Mouse (Mus musculus) thymus, postnatal 36 days (tissue): Measurements from ENCODE around the gene Morc3.

Experiments used
- DNase-seq, 2 experiments: peaks; one replicate each; pipeline ENCODE4 v3.0.0; 2022; ENCODE audit warnings: mixed read lengths in 2 of 2

The Morc3 gene

GRCm38 (mm10) chr16:93884722-93885113, 52.8 kb downstream of the Morc3 start:
- DNase-seq, result no peak

GRCm38 (mm10) chr16:93888481-93888880, 56.6 kb downstream of the Morc3 start:
- DNase-seq, result no peak

- no peak for DNase-seq
Measured at GRCm38 (mm10) chr16:93890948-93891604, 59.2 kb downstream of the Morc3 start.

GRCm38 (mm10) chr16:93893285-93893684, 61.4 kb downstream of the Morc3 start:
- DNase-seq, result no peak

GRCm38 (mm10) chr16:93903027-93903426, 71.1 kb downstream of the Morc3 start:
- peak; percentile 31 to 44 for DNase-seq

- peak; percentile 58 to 67 for DNase-seq
Measured at GRCm38 (mm10) chr16:93906156-93907014, 74.5 kb downstream of the Morc3 start.

GRCm38 (mm10) chr16:93907761-93908160, 75.8 kb downstream of the Morc3 start:
- DNase-seq, result peak; percentile 59 to 81

GRCm38 (mm10) chr16:93908196-93908595, 76.3 kb downstream of the Morc3 start:
- DNase-seq, result peak; percentile 33 to 64

GRCm38 (mm10) chr16:93909936-93910335, 78.0 kb downstream of the Morc3 start:
- DNase-seq, result no peak

GRCm38 (mm10) chr16:93910735-93911665, 79.1 kb downstream of the Morc3 start:
- DNase-seq, result no peak

GRCm38 (mm10) chr16:93912158-93912557, 80.2 kb downstream of the Morc3 start:
- DNase-seq, result no peak

GRCm38 (mm10) chr16:93912808-93913207, 80.9 kb downstream of the Morc3 start:
- DNase-seq, result no peak

GRCm38 (mm10) chr16:93913881-93914576, 82.1 kb downstream of the Morc3 start:
- DNase-seq, result no peak

- peak; percentile 67 to 69 for DNase-seq
Measured at GRCm38 (mm10) chr16:93915338-93915849, 83.5 kb downstream of the Morc3 start.

- DNase-seq, result peak; percentile 78 to 84
Measured at GRCm38 (mm10) chr16:93917712-93918678, 86.1 kb downstream of the Morc3 start.

- no peak for DNase-seq
Measured at GRCm38 (mm10) chr16:93918679-93919060, 86.7 kb downstream of the Morc3 start.

- no peak for DNase-seq
Measured at GRCm38 (mm10) chr16:93919189-93919588, 87.3 kb downstream of the Morc3 start.

GRCm38 (mm10) chr16:93920673-93921072, 88.8 kb downstream of the Morc3 start:
- DNase-seq, result no peak

GRCm38 (mm10) chr16:93922835-93923389, 91.0 kb downstream of the Morc3 start:
- no peak for DNase-seq

GRCm38 (mm10) chr16:93923788-93924187, 91.9 kb downstream of the Morc3 start:
- DNase-seq, result no peak
